Mouse (Mus musculus) heart, postnatal 0 days (tissue): ENCODE data around the gene Smg1.

Source experiments
- CTCF ChIP-seq: IDR thresholded peaks from 2 replicates; pipeline ENCODE4 v1.5.1; 2016; ENCODE audit warnings: antibody characterized with exemption, control low read depth, low read depth
- EP300 ChIP-seq: IDR thresholded peaks from 2 replicates; pipeline ENCODE4 v1.6.1; 2016; ENCODE audit warnings: antibody characterized with exemption, low read depth

- no peak for TF ChIP-seq CTCF
- TF ChIP-seq EP300 = no peak
Measured at GRCm38 (mm10) chr7:118185878-118186277, 57.6 kb downstream of the Smg1 start.
